Mouse (Mus musculus): ENCODE data around the gene Carf.

Carf gene

GRCm38 (mm10) chr1:60179932-60180783 lies 82.1 kb downstream of the Carf start, which contains the start of gene Nbeal1:
Gene Nbeal1, plus strand, starts transcription at chr1:60180599.
- DNase-seq (ENCODE audit: low spot score in 2 of 2), result peak; percentile 98 to 99

DNA sequence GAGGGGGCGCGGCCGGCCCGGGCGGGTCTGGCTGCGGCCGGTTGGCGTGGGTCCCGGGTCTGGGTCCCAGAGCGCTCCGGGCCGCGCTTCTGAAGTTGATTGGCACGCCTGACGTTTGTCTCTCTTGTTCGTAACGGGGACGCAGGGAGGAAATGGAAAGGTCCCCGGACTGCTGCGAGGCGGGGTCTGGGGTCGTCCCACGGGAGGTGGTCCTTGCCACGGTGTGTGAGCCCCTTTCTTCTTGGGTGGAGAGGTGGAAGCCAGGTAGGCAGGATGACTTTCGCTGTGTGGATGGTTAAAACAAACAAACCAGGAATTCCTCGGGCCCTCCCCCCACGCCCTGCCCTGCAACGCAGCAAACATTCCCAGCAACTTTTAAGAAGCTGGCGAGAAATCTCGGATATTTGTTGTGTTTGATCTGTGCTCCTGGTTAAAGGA lies 82.8 kb downstream of the Carf start:
- peak; percentile 17 to 21 for DNase-seq (ENCODE audit: low spot score in 2 of 2)

DNA sequence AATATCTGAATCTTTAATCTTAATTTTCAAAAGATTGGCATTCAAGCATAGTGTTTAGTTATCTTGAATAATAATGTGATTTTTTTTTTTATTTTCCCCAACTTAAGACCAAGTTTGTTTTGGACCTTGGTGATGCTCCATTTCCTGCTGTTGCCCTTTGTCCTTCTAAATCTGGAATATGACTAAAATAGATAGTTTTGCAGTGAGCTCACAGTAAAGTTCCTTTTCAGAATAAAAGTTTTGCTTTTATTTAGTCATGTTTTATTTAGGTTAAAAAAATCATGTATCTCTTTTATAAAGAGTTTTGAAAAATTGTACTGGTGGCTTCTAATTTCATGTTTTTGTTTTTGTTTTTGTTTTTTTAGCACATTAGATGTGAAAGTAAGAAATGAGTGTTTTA lies 90.4 kb downstream of the Carf start:
- DNase-seq (ENCODE audit: low spot score in 2 of 2), result no peak

GRCm38 (mm10) chr1:60196813-60197212 lies 98.8 kb downstream of the Carf start:
- DNase-seq (ENCODE audit: low spot score in 2 of 2), result no peak

- no peak for DNase-seq (ENCODE audit: low spot score in 2 of 2)
These were observed 101.0 kb downstream of the Carf start for GRCm38 (mm10) chr1:60199006-60199405.
